Mouse (Mus musculus) spleen, postnatal 10 days (tissue): ENCODE measurements around the gene Med25.
A peak's percentile ranks its signal among the peaks of the same experiment; 100 is the strongest.

ENCODE experiments used
- DNase-seq, 2 experiments: peaks; one replicate each; pipeline ENCODE4 v3.0.0; 2021 to 2022; ENCODE audit warnings: low spot score in 2 of 2

The Med25 gene

DNA sequence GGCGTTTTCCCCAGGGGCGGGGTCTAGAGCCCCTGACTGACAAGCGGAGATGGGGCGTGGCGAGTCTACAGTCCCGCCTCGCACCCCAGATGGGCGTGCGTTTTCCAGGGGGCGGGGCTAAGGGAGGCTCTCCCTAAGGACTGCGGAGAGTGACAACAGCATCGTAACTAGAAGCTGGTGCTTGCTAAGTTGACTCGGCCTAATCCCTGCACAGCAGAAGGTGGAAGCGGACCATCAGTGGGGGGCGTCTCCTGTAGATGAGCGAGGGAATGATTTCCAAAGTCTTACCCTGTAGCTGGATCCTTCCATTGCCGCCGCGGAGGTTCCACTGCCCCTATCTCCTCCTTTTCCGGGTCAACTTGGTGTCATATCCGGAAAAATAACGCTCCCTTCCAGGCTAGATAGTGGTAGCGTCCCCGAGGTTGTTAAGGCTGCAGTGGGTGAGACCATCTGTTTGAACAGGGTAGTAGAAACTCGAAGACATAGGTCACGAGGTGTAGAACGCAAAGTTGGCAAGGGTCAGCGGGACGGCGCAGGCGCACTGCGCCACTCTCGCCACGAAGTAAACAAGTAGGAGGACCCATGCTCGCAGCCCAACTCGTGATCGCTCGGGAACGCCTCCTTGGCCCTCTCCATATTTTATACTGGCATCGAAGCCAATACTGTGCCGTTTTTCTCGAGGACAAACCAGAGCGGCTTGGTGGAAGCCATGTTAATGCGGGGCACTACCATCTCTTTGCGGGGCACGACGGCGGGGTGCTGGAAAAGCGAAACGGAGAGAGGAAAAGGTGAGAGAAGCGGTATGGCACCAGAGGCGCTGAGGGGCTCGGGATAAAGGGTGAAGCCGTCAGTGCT, 43.7 kb downstream of the Med25 start, which contains the start of the genes Akt1s1 and Tbc1d17:
TSS of gene Akt1s1 (plus strand) at position 431 of the 855 bp plus-strand sequence.
TSS of gene Tbc1d17 (minus strand) at position 519 of the 855 bp plus-strand sequence.
- peak; percentile 93 to 96 for DNase-seq

DNA sequence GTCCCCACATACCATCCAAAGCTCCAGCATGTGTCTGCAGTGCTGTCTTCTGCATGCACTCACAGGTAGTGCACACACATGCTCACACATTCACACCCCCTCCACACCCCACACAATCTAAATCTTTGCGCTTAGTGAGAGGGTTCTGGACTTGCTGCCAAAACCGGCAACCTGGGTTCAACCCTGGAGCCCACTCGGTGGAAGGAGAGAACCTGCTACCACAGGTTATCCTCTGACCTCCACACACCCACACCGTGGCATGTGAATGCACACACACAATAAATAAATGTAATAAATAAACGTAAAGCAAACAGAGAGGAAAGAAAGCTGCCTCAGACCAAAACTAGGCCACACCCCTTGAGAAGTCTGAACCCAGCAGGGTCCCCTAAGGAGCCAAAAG, 44.7 kb downstream of the Med25 start:
- no peak for DNase-seq

DNA sequence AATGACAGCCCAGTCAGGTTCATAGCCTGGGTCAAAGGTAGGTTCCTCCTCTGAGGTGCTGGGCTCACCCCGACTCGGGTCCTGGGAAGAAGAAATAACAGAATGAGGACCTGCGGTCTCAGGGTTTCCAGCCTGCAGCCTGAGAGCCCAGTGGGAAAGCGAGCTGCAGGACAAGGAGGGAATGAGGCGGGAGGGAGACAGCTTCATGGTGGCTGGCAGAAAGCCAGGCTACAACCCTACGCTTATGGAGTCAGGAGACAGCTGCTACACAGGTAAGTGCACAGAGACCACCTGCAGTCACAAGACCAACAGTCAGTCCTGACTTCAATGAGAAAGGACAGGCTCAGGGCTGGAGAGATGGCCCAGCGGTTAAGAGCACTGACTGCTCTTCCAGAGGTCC, 45.7 kb downstream of the Med25 start:
- DNase-seq: no peak

DNA sequence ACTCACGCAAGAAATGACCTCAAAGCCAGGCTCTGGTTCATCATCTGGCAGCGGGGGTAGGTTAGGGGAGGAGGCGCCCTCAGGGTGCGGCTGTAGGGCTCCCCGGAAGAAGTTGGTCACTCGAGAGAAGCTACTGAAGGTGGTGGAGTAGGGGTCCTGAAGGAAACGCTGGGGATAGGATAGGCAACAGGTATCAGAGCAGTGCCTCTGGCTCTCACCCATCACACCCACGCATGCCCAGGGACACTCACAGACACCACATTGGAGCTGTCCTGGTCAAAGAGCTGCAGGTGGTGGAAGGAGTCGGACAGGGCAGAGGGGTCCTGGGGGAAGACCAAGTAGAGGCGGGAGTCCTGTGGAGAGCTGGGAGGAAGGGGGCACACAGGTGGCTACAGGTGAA, 47.5 kb downstream of the Med25 start:
- no peak for DNase-seq

DNA sequence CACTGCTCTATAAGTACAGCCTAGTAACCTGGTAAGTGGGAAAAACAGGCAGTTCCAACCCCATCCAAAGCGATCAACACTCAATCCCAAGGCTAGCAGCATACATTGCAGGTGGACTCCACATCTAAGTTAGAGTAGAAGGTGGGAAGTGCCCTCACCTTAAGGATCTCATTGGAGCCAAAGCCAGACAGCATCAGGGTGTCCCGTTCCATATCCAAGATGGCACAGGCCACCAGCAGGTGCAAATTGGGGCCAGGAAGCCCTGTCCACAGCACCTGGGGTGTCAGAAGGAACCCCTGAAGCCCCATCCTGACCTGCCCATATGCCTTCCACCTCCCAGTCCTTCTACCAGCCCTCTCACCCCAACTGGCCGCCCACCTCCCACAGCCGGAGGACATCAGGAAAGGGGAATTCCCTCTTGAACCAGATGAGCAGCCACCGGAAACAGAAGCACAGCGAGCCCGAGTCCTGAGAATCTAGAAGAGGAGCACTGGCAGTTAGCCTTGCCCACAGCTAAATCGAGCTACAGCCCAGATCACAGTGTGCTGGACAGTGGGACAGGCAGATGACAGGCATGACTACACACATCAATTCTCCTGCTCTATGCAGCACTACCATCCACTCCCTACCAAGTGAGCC, 50.6 kb downstream of the Med25 start:
- no peak for DNase-seq

DNA sequence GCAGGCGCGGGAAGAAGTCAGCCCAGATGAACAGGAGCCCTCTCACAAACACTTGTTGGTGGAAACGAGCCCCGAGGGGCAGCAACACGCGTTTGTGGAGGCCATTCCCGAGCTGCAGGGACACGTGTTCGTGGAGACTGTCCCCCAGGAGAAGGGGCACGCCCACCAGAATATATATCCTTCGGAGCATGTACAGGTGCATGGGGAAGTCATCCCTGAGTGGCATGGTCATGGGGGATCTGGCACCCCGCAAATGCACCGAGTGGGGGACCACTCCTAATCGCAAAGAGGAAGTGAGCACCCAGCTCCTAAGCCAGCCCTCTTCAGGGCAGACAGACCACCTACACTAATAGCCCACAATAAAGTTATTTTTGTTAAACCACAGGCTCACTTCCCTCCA, 52.1 kb downstream of the Med25 start:
- peak in 1 of 2 experiments; percentile 41 for DNase-seq

DNA sequence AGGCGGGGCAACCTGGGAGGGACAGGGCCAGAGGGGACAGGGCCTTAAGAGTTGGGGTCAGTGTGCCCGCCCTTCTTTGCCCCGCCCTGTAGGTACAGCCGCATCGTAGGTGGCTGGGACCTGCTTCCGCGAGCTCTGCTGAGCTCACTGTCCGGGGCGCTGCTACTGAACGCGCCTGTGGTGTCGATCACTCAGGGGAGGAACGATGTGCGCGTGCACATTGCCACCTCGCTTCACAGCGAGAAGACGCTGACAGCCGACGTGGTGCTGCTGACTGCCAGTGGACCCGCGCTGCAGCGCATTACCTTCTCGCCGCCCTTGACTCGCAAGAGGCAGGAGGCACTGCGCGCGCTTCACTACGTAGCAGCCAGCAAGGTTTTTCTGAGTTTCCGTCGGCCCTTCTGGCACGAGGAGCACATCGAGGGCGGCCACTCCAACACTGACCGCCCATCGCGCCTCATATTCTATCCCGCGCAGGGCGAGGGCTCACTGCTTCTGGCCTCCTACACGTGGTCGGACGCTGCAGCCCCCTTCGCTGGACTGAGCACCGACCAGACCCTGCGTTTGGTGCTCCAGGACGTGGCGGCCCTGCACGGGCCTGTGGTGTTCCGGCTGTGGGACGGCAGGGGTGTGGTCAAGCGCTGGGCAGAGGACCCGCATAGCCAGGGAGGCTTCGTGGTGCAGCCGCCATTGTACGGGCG, 52.9 kb downstream of the Med25 start:
- DNase-seq: peak in 1 of 2 experiments; percentile 73

DNA sequence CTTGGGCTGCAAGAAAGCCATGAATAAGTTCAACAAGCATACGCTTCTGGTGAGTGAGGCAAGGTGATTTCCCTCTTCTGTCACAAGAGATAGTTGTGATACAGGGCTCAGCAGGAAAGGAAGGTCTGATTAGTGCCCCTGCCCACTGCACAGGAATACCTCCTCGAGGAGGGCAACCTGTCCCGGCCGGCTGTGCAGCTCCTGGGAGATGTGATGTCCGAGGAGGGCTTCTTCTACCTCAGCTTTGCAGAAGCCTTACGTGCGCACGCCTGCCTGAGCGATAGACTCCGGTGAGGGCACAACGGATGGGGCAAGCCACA, 53.4 kb downstream of the Med25 start:
- no peak for DNase-seq

DNA sequence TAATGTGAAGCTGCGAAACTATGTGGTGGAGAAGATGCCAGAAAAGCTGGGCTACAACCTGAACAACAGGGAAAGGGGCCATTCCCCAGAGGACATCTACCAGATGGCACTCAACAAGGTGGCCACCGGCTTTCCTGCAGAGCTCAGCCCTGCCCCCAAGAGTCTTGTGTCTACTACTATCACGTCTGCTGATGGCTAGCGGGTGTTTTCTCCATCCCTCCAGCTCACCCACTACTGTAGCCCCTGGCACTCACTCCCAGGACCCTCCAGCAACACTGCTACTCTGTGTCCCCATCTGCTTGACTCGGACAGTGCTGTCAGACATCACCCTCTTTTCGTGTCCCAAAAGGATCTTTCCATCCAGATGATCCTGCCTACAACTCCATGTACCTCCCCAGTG, 54.4 kb downstream of the Med25 start:
- DNase-seq: no peak

DNA sequence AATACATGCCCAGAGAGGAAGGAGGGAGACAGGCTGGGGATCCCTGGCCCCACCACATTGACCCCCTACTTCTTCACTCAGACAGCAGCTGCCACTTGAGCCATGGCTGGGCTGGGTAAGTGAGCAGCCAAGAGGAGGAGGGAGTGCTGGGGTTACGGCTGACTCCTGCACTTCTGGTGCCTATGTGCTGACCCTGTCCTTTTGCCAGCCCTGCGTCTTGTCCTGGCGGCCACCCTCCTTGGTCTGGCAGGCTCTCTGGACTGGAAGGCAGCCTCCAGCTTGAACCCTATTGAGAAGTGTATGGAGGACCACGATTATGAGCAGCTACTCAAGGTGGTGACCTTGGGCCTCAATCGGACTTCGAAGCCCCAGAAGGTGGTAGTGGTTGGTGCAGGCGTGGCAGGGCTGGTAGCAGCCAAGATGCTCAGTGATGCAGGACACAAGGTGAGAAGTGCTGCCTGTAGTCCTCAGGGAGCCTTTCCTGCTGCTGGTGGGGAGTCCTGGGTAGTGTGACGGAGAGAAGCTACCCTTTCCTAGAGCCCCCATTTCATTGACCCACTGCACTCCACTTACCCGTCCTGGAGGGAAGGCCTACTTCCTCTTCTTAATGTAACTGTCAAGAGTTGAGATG, 56.0 kb downstream of the Med25 start:
- no peak for DNase-seq

DNA sequence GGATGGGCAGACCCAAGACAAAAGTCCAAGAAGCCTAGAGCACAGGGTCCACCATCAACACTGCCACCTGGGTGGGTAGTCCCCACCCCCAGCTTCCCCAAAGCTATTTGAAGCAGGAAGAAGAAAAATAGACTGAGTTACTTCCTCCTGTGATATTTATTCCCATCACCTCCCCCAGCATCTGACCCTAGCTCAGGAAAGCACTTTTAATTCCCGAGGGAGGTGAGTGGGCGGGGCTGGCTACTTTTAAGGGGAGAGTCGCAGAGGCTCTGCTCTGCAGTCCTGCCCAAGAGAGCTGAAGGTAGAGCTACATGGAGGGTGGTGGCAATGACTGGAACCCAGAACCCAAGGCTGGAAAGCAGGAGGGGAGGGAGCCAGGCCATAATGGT, 56.5 kb downstream of the Med25 start:
- peak in 1 of 2 experiments; percentile 71 for DNase-seq

DNA sequence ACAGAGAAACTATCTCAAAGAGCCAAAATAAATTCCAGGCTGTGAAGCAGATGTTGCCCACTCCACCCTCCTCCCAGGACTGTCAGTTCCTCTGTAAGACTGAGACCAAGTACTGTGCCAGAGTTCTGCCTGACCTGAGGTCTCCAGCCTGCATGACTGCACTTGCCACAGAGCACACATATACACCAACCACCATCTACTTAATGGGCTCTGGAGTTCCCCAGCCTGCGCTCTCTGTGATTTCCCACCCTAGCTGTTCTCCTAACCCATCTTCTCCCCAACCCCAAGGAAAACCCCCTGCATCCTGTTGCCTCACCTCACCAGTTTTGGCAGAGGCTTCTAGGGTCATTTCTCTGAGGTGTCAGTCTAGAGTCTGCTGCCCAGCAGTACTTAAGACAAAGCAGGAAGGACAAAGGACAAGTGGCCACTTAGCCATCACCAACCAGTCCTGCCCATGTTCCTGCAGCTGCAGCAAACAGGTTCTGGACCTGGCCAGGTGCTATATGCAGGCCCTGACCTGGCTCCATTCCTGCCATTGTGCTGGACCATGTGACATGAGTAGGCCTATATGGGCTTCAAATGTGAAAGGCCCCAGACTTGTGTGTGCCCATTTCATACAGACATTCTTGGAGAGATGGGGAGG, 57.0 kb downstream of the Med25 start:
- DNase-seq: peak in 1 of 2 experiments; percentile 25

DNA sequence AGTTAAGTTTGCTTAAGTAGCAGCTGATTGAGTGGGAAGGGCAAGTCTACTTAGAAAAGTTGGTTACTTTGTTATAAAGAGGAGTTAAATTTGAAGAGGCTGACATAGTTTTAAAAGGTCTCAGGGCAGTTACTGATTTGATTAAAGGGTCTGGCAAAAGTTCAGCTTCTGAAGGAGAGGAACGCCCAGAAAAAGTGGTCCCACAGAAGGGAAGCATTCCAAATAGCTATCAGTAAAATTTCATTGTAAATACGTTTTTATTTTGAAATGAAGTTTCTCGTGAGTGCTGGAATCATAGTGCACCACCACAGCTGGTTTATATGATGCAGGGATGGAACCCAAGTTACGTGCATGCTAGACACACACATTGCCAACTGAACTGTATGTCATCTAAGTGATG, 59.7 kb downstream of the Med25 start:
- DNase-seq: no peak

DNA sequence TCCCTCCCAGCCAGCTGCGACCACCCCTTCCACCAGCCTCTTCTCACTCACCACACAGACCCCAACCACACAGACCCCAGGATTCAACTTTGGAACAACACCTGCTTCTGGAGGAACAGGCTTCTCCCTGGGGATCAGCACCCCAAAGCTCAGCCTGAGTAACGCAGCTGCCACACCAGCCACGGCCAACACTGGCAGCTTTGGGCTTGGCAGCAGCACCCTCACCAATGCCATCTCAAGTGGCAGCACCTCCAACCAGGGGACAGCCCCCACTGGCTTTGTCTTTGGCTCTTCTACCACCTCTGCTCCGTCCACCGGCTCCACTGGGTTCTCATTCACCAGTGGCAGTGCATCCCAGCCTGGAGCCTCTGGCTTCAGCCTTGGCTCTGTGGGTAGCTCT, 63.8 kb downstream of the Med25 start:
- DNase-seq: no peak

DNA sequence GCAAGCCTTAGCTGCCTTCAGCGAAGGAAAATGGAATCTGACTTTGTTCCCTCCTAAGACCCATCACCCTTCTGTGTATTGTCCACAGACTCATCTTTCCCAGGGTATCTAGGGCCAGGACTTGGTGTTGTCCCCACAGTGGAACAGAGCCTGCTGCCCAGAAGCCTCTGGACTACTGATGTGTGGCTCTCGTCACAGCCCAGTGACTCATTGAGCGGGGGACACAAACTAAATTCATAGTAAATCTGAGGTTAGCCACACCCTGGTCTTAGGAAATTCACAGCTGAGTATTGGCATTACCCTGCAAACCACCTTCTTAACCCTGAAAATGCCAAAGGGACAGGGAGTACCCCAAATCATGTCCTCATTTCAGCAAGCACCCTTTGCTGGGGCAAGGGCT, 65.7 kb downstream of the Med25 start:
- no peak for DNase-seq
